Mouse (Mus musculus) heart, adult 18-20 months (tissue): Measurements from ENCODE around the gene Dcps. TPM values are rescaled to one million over a fixed set of nuclear protein-coding genes. Genes with fewer than 3 reads are reported as not detected.

ENCODE experiments used
- DNase-seq, 2 experiments: peaks; one replicate each; pipeline ENCODE4 v3.0.0; 2021 to 2022; ENCODE audit warnings: mixed read lengths in 1 of 2
- total RNA-seq, 2 experiments: library from RNA; stranded (reverse); gene quantifications; 2 replicates each; pipeline ENCODE4 v1.2.3; 2021

Gene Dcps
- total RNA-seq, 2 experiments from 2014 or later, result 12.8 to 16.8 TPM

DNA sequence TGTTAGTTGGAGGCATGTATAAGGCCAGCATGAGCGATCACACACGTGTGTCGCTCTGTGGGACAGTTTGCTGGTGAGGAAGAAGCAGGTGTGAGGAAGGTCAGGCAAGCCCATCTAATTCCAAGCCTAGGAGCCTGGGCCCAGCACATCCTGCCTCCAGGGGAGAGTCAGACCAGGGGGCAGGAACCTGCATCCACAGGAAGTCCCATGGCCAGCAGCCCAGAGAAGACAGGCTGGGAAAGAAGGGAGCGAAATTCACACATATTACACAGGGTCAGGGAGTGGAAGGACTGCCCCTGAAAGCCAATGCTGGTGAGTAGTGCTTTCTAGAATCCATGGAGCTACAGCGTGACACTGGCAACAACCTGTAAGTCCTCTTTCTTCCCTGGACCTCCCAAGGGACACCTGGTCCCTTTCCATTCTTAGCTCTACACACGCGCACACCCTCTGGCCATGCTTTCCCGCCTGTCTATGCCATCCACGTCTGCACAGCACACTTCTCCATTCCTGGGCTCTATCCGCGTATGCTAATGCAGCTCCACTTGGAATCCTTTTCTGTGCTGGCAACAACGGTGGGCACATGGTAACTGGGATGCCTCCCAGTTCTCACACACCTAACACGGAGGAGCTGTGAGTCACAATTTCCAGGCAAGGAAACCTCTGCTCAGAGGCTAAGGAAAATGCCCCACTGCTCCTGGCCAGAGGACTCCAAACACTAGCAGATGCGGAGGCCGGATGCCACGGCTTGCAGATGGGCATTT is 44.0 kb downstream of the Dcps start:
- DNase-seq, result peak; percentile 66 to 71

DNA sequence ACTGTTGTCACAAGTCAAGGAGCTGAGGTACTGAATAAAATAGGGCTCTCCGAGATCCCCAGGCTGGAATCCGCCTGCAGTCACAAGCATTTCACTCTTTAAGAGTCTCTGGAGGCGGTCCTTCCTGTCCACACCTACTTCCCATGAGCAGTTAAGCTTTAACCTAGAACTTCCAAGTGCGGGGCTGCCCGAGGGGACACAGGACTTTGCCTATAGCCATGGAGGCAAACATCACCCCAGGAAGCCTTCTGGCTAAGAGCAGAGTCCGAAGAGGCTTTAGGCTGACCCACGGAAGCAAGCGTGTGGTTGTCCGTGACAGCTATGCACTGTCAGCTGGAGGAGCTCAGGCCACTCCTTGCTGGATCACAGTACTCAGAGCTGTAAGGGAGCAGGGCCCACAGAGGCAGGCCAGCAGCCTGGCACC is 46.9 kb downstream of the Dcps start:
- peak in 1 of 2 experiments; percentile 43 for DNase-seq

DNA sequence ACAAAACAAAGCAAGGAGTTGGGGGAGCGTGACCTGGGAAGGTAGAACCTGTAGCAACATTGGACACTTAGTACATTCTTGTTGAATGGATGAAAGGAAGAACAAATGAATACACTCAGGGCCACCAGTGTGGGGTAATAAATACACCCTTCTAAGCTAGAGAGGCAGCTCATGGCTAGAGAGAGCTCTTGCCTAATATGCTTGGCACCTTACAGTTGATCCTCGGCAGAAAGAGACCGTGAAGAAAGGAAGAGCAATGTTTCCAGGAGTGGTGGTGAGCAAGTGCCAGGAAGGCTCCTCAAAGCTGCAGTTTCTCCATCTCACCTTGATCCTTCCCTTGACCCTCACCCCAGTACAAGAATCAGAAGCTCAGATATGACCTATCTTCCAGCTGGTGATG is 47.3 kb downstream of the Dcps start:
- no peak for DNase-seq

DNA sequence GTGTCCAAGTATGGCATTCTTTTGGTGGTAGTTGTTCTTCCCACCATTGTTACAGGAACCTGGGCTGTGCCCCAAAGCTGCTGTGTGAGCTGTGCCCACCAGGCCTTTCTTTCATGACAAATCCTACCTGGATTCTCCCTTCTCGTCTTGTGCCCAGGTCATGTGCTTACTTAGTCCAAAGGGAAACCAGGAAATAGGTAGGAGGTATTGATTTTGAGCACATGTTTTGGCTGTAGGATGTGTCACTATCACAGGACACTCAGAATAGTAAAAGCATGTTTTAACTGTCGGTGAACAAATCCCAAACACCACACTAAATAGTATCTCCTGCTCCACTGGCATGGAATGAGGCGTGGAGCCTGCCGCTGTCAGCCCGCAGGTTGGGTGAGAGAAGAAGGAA is 48.3 kb downstream of the Dcps start:
- no peak for DNase-seq

DNA sequence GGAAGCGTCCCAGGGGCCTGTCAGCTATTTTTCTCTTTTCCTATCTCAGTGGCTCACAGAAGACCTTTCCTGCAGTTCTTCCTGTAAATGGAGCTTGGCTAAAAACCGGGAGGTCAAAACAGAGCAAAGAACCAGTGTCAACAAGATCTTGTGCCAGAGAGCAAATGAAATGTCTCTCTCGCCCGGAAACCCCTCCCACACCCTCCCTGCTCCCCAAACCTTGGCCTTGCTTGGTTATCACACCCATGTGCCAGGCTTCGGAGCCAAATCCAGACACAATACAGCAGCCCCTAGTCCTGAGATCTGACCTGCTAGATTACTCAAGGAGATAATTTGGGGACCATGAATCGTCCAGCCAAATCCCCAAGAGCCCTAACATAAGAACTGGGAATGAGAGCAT is 48.7 kb downstream of the Dcps start:
- peak; percentile 65 to 79 for DNase-seq

DNA sequence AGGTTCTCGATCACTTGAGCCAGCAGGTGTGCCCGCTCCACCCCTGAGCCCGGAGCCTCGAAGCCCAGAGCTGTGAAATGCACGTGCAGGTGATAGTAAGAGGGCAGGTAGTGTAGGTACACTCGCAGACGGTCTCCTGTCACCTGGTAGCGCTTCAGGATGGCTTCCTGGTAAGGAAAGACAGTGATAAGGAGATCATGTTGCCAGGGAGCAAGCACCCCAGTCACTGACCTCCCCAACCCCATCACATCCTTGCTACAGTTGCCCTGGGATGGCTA is 51.2 kb downstream of the Dcps start:
- DNase-seq, result no peak

DNA sequence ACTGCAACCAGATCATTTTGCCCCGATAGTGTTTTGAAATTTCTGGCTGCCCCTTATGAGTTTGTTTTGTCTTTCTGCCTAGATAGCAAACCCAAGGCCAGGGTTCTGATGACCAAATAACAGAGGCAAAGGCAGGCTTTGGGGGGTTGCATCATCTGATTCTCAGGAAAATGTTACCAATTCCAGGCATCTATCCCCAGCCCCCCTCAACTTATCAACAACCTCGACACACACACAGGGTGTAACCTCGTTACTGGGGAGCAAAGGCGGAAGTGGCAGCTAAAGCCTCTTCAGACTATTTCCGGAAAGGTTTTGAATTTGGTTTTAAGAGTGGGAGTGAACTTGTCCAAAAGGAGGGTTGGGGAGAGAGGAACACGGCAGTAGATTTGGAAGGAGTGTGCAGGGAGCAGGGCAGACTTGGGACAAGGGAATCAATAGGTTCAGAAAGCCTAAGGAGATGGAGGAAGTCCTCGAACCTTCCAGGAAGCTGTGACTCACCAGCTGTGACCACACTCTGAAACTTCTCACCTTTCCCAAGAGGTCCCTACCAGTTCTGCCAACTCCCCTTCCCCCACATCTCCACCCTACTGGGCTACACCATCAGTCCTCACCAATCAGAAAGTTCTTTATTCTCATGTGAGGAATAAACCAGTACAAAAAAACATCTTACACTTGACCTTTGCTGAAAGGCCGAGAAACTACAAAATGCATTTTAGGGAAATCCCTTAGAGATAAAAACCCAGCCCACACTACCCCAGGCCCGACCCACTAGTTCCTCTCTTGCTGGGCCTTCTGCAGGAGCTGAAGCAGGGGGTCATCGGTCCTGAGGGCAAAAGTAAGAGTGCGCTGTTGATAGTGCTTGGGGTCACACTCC is 51.8 kb downstream of the Dcps start:
- peak; percentile 39 to 45 for DNase-seq

DNA sequence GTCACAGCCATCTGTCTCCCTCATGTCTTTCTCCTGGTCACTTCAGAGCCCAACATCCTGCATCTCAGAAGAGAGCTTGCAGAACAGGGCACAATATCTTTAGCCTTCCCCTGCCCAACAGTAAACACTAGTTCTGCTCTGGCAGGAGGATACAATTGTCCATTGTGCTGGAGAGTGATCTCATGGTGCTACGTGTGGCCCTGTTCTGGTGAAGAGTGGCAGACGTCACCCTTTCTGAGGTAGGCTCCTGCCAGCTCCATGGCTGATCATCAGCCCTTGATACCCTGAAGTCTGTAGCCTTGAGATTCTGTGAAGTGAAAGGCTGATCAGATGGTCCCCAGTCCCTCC is 52.4 kb downstream of the Dcps start:
- no peak for DNase-seq

DNA sequence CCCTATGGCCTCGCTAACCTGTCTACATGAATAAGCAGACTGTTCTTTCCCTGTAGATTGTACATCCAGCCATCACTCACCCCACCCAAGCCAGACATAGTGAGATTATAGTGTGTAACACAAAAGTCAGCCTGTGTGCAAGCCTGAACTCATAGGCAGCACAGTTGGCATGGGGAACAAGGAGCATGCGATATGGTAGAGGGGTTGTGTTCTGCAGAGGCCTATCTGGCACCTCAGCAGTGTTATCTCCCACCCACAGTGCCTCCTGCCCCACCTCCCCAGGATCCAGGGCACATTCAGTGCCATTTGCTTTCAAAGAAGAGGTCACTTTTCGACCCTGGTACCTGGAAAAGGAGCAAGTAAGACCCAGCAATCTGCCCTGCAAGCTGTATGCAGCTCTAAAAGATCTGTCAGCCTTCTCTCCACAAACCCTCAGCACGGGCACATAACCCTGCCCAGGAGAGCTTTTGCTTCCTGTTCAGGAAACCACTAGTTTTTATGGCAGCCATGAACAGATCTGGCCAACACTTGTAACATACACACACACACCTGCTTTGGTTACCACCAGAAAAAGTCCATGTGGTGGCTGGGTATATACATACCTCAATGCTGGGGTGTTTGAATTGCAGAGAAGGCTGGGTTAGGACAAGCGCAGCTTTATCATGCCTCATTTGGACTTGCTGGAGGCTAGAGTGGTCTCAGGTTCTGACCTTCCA is 53.2 kb downstream of the Dcps start:
- no peak for DNase-seq

DNA sequence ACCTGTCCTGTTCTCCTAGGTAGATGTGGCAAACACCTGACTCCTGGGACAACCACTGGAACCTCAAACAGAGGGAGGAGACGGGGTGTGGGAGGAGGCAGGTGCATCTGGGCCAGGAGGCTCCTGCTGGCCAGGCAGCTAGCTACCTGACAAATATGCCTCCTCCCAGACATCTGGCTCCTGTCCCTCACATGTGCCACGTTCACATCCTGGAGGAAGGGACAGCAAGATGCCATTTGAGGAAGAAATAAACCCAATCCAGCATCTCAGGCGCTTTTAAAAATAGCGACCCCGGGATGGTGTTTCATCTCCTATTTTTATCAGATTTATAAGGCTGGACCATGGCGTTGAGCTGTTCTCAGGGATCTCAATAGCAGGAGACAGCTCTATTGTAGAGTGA is 56.7 kb downstream of the Dcps start, which contains the start of gene St3gal4:
TSS of gene St3gal4 (minus strand) at position 101 of the 400 bp plus-strand sequence.
- no peak for DNase-seq

DNA sequence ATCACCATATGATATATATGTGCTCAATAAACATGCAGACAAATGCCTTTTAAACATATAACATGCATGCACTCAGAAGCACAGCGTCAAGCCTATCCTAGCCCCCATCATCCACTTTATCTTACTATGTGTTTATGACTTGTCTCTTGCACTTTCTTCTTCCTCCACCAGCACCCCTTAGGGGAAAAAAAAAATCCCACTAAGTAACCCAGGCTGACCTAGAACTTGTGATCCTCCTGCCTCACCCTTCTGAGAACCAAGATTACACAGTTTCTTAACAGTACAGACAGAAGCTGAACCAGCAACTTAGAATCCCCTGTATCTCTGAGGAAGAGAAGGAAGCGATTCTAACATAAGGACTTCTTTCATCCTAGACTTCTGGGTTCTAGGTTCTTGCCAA is 57.3 kb downstream of the Dcps start:
- DNase-seq, result no peak

DNA sequence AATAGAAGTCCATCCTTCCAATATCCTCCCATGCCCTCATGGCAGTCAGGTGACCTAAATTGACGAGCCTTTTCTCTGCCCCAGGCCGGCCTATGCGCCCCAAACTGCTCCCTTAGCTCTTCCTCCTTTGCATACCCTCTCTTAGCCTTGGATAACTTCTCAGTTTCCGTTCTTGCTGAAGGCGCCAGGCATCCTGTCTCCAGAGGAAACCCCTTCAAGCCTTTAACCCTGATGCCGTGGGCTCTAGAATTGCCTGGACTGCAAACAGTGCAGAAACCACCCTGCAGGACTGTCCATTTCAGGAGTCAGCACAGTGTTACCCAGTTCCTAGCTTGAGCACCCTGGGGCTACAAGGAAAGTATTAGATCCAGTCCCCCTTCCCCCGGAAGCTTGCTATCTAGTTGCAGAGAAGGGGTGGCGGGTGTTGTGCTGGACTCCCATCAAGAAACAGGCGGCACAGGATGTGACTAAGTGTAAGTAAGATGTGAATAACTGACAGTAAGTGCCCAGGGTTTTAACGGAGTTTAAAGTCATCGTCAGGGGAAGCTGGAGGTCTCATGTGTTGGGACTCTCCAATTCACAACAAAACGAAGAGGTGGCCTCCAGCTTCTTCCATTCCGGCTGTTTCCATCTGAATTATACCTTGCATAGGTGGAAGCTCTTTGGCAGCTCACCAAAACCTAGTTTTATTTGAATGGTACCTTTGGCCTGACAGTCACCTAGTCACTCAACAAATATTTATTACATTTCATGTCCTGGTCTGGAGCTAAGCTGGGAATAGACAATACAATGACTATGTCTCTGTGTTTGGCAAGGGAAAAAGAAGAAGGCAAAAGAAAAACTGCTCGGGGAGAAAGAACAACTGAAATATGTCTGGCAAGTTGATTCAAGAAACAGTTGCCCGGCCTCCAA is 58.2 kb downstream of the Dcps start:
- DNase-seq, result peak; percentile 76 to 80

DNA sequence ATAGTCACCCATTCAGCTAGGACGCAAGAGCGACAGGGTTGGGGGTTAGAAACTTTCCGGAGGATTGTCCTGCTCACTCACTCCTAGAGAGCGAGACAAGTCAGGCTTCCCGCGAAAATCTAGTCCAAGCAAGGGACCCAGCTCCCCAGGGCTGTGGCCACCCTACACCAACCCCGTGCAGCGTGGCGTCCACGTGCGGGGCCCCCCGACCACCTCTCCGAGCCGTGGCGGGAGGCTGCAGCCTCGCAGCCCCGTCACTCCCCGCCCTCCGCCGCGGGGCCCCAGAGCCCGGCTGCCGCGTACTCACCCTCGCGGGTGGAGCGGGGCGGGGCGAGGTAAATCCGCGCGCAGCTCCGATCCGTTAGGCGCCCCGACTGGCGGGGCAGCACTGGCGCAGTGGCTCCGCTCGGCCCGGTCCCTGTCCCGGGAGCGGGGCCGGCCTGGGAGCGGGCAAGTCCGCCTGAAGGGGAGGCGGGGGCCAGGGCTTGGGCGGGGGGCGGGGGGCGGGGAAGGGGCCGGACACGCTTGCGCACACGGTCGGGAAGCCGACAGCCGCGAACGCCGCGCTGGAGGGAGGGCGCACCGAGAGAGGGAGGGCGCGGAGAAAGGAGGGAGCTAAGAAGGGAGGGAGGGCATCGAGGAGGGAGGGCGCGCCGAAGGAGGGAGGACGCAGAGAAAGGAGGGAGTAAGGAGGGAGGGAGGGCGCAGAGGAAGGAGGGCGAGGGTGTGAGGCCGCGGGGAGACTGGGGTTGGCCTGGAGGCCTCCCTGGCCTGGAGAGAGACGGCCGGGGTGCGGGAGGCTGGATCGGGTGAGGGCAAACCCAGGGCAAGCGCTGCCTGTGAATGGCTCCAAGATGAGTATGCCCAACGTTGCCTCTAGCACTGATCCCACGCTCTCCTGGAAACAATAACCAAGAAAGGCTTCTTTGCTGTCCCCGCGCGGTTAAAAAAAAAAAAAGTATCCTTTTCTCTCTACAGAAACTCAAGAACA is 59.2 kb downstream of the Dcps start:
- peak; percentile 86 to 91 for DNase-seq

DNA sequence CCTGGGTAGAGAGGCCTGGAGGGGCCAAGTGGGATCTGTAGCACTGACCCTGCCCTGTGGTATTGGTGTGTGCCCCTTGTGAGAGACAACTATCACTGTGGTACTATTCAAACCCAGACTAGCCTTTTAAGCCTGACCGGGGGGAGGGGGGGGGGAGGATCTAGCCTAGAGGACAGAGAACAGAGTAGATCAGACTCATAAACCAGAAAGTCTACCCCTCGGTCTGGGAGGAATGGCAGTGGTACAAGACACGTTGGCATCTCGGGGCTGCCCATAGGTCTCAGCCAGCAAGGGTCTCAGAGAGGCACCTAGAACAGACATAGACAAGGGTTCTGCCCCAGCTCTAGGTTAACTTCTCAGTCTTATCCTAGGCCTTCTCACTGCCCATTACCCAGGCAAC is 60.1 kb downstream of the Dcps start:
- DNase-seq, result no peak

DNA sequence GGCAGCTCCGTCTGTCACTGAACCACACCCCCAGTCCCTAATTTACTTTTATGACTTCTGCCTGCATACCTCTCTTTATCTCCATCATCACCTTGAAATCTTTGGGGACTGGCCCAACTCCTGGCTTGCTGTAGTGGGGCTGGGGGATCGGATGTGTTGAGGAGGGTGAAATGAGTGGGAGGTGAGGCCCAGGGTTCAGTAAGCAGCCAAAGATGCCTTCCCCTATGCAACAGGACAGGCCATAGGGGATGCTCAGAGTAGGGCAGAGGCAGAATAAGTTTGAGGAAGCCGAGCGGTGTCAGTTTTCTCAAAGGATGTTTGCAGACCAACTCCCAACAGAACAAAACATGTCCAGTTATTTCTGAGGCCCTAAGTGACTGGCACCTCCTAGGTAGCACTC is 60.6 kb downstream of the Dcps start:
- no peak for DNase-seq

DNA sequence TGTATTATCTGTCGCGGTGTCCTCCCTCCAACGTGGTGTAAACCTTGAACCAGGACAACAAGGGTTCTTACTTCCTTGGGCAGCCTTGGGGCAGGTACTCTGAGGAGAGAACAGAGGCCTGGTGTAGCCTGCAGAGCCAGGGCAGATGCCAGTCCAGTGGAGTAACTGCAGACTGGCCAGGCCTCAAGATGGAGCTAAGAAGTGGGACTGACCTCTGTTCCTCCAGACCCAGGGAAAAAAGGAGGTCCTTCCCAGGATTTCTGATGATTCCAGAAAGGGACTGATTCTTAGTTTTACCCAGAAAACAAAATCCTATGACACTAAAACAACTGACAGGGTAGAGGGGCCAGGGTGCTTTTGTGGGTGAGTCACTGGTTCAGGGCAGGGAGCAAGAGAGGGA is 61.6 kb downstream of the Dcps start:
- DNase-seq, result no peak

DNA sequence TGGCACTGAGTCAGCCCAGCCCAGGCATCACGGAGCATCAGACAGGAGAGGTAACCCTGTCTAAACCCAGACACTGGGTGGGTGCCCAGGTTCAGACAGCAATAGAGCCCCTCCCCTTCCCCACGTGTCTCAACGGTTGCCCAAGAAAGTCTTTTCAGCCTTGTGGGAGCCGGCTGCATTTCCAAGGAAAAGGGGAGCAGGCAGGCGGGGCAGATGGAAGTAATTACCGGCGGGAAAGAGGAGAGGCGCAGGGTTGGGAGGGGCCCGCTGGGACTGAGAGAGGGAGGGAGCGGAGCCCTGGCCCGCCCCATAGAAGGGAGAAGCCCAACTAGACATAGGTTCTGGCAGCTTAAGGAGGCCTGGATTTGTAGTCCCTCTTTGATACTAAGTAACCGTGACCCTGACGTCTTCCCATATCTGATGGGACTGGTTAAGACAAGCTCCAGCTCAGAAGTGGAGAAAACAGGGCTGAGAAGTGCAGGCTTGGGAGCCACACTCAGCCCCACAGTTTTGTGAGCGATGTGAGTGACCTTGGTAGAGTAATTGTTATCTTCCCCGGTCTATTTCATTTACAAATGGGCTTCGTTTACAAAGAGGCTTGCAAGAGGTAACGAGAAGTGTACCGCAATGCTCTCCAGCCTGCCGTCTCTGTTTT is 63.8 kb downstream of the Dcps start:
- peak; percentile 58 to 76 for DNase-seq

DNA sequence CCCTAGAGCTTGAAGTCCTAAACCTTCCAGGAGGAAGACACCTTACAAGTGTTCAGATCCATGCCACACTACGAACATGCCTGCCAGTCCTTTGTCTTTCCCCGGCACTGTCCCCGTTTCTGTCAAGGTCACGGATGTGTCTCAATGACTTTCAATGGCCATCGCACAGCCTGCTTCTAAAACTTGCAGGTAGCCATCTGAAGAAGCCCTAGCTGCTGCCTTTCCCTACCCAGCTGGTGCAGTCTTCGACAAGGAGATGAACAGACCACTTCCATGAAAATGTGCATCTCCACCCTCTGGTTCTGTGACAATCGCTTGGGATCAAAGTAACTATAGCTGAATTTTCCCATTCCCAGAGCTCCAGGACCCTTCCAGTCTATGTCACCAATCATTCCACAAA is 64.4 kb downstream of the Dcps start:
- DNase-seq, result no peak

DNA sequence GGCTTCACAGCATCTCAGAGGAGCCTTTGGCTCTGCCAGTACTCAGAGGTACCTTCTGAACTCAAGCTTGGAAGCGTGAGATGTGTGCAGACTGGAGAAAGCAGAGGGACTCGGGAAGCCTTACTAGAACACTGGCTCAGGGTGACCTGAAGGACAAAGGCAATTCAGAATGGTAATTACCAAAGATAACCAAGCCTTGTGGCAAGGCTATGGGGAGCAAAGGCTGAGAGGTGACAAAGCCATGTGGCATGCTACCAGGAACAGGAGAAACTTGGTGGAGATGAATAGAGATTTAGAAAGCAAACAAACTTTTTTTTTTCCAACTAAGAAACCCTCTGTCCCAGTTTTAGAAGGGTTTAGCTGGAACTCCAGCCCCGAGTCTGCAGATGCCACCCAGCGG is 65.3 kb downstream of the Dcps start:
- peak in 1 of 2 experiments; percentile 33 for DNase-seq

DNA sequence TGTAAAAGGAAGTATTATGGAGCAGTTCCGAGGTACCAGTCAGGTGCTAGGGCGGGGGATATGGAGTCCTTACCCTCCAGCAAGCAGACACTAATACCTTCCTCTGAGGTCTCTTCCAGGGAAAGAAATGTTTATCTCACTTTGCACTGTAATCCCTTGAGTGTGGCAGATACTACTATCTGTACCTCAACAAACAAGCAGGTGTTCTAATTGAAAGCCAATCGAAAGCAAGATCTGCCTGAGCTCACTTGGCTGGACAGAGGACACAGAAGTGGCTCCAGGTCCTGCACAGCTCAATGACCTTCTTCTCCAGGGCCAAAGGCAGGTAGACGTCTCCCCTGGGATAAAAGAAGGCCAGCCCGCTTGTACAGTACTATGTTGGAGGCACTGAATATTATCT is 65.8 kb downstream of the Dcps start:
- DNase-seq, result no peak
